Mouse (Mus musculus) bone marrow, adult 2 months (tissue): ENCODE measurements around the gene Pde1a.

Experiments used
- CTCF ChIP-seq: fragments of 200-500 bp; IDR thresholded peaks from 2 replicates; pipeline ENCODE4 v1.5.1; 2011; ENCODE audit warnings: low read length, control low read depth; ENCODE audit not compliant: control insufficient read depth, insufficient read depth
- POLR2A ChIP-seq: fragments of 200-500 bp; IDR thresholded peaks from 2 replicates; pipeline ENCODE4 v1.6.1; 2011; ENCODE audit warnings: low read depth, mild to moderate bottlenecking, control low read depth, low read length, borderline replicate concordance; ENCODE audit not compliant: control insufficient read depth

DNA sequence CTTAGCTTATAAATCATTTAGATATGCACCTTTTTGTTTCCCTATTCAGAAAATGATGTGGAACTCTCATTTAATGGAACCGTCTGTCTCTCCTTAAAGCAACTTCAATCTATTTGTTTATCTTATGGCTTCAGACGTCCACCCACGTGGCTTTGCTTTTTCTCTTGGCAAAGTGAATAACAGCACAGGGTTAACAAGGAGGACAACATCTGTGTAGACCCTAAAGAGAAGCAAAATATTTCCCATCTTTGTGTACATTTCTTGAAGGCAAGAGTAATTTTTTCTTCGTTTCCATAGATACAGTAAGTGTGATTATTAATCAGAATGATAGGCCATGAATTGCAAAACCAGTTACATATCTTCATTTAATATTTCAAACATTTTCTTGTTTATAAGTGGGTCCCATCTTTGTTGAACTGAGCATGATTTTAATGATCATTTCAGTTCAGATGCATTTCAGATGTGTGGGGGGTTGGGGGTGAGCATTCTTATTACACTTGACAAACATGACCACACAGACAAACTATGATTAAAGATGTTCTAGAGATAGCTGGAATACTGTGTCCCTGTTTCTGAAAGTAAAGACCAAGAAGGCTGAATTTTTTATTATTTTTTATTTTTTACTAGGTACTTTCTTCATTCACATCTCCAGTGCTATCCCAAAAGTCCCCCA is 49.5 kb upstream of the Pde1a start:
- TF ChIP-seq CTCF (no peak), POLR2A (no peak)
